14 mouse cellular contexts compared by ENCODE assay signal in genomic region chr5:104011419-104011818, GRCm38 (mm10). TPM values are rescaled to one million over a fixed set of nuclear protein-coding genes. Genes with fewer than 3 reads are reported as not detected.
"Had no signal": no experiment of that assay in that cellular context is flagged by ENCODE, and none has a peak within 500 bp of the region (broad histone marks: within the 10 kb centered on the region; RNA-seq: fewer than 3 reads in every experiment).

No protein-coding gene starts in this region.

- H3K4me3 ChIP-seq: kidney, embryonic 15.5 days; limb, embryonic 13.5 days; midbrain, embryonic 10.5 days; myocyte; neural tube, embryonic 12.5 days had no signal

- H3K4me2 ChIP-seq: kidney, embryonic 15.5 days; limb, embryonic 13.5 days; neural tube, embryonic 12.5 days had no signal

- DNase-seq: kidney, postnatal 14 days; left cerebral cortex, postnatal 4 days; lung, adult 2 months; midbrain, embryonic 14.5 days; thymus, adult 2 months; thymus, postnatal 25 days had no signal

- H3K9ac ChIP-seq: kidney, embryonic 15.5 days; limb, embryonic 13.5 days; liver, embryonic 14.5 days; neural tube, embryonic 12.5 days had no signal

- H3K9me3 ChIP-seq: kidney, embryonic 15.5 days; limb, embryonic 13.5 days; midbrain, embryonic 10.5 days; neural tube, embryonic 12.5 days had no signal

- H3K36me3 ChIP-seq: midbrain, embryonic 10.5 days; neural tube, embryonic 12.5 days had no signal

- H3K4me1 ChIP-seq: kidney, embryonic 15.5 days; limb, embryonic 13.5 days; midbrain, embryonic 10.5 days; neural tube, embryonic 12.5 days had no signal

- H3K27me3 ChIP-seq: kidney, embryonic 15.5 days; limb, embryonic 13.5 days; neural tube, embryonic 12.5 days had no signal

- H3K27ac ChIP-seq: kidney, embryonic 15.5 days; limb, embryonic 13.5 days; liver, embryonic 14.5 days; midbrain, embryonic 10.5 days; neural tube, embryonic 12.5 days had no signal

RNA-seq across cellular contexts. Expression of gene Hsd17b13, which starts 34.2 kb away (rescaled TPM):
- total RNA-seq: layer of hippocampus, adult 8-10 months; layer of hippocampus, postnatal 14 days; left cerebral cortex, postnatal 4 days had no signal
- polyA plus RNA-seq: limb, embryonic 13.5 days; midbrain, embryonic 10.5 days; midbrain, embryonic 14.5 days; neural tube, embryonic 12.5 days; thymus, adult 2 months had no signal
